Mouse (Mus musculus) Patski (cell line): ENCODE measurements around the gene Fndc10. TPM values are rescaled to one million over a fixed set of nuclear protein-coding genes. Genes with fewer than 3 reads are reported as not detected.

Experiments used
- ATAC-seq: fragments of 100-300 bp; one replicate; pipeline ENCODE4 v1.8.0; 2021
- CTCF ChIA-PET: fragments of 350-600 bp; sonication (Branson Sonifier 250); formaldehyde crosslinking; loops from one replicate; lab custom pipeline; 2022; ENCODE audit warnings: inconsistent platforms; lab: Charles Lee
- POLR2A ChIA-PET: fragments of 350-600 bp; sonication (Branson Sonifier 250); formaldehyde crosslinking; loops from one replicate; lab custom pipeline; 2022; ENCODE audit warnings: antibody characterized with exemption, inconsistent platforms; lab: Charles Lee
- DNase-seq: peaks from one replicate; pipeline ENCODE4 v3.0.0-alpha.2; 2011; ENCODE audit warnings: low read depth, low spot score
- H3K27me3 ChIP-seq: fragments of 371-371 bp; one replicate; pipeline ENCODE4 v1.5.1; 2021
- CTCF ChIP-seq: fragments of 100-300 bp; IDR thresholded peaks from one replicate; pipeline ENCODE4 v1.5.1; 2021
- in situ Hi-C: fragments of 300-500 bp; cut with MboI; formaldehyde crosslinking; loops from 3 replicates; pipeline ENCODE4 v1.11.1; 2018; ENCODE audit warnings: low pct_unique_long_range_greater_than_20kb, mixed read lengths
- polyA plus RNA-seq: library from polyadenylated mRNA; unstranded; gene quantifications from one replicate; pipeline ENCODE4 v1.2.3, GENCODE M21; 2021

Gene Fndc10
- polyA plus RNA-seq, 1 experiment from 2014 or later = 7.3 TPM

GRCm38 (mm10) chr4:155705592-155705929 lies 11.4 kb downstream of the Fndc10 start:
- ChIA-PET POLR2A (no interaction called here), CTCF (no interaction called here)
- no peak for TF ChIP-seq CTCF
- ATAC-seq = no peak
- H3K27me3 ChIP-seq = no peaks in the 10 kb centered on the region
- no peak for DNase-seq
- in situ Hi-C loops = no loop called here

DNA sequence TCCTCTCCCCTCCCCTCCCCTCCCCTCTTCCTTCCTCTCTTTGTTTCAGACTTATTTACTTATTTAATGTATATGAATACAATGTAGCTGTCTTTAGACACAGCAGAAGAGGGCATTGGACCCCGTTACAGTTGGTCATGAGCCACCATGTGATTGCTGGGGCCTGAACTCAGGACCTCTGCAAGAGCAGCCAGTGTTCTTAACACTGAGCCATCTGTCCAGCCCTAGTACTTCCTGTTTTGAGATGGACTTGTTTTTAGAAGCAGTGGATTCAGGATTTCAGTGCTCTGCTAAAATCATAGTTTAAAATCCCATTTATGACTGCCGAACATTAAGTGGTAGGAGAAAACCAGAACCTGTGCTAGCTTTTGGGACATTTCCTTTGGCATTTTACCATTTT lies 14.4 kb downstream of the Fndc10 start:
- H3K27me3 ChIP-seq = no peaks in the 10 kb centered on the region
- no peak for TF ChIP-seq CTCF
- in situ Hi-C loops = no loop called here
- DNase-seq (no peak), ATAC-seq (no peak)
- ChIA-PET CTCF (no interaction called here), POLR2A (no interaction called here)

DNA sequence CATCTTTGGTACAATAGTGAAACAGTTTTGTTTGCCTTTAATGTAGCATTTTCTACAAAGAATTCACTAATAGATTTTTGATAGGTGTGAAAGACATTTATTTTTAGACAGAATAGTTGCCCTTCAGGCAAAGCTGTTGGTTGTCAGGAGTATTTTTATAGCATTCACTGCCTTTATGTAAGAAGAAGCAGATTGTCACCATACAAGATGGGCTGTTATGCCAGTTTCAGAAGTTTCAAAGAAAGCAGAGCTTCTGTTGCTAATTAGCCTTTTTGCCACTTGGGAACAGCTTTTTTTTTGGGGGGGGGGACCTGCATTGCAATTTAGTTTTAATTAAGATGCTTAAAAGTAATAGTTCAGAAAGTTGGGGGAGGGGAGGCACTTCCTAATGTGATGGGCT lies 14.8 kb downstream of the Fndc10 start:
- ATAC-seq (no peak), DNase-seq (no peak)
- in situ Hi-C loops = no loop called here
- no peaks in the 10 kb centered on the region for H3K27me3 ChIP-seq
- ChIA-PET POLR2A (no interaction called here), CTCF (interaction anchor here (1.1 kb wide), 1 partner anchor 8 kb away, joined by 4 read pairs; no protein-coding TSS in a partner anchor)
- no peak for TF ChIP-seq CTCF

- DNase-seq (no peak), ATAC-seq (no peak)
- ChIA-PET POLR2A (no interaction called here), CTCF (interaction anchor here (0.9 to 2.2 kb wide), 3 partner anchors 8 to 25 kb away, joined by 3 to 12 read pairs (median 3); no protein-coding TSS in a partner anchor)
- in situ Hi-C loops = no loop called here
- TF ChIP-seq CTCF = no peak
- no peaks in the 10 kb centered on the region for H3K27me3 ChIP-seq
Measured at GRCm38 (mm10) chr4:155710521-155711252, 16.5 kb downstream of the Fndc10 start.

DNA sequence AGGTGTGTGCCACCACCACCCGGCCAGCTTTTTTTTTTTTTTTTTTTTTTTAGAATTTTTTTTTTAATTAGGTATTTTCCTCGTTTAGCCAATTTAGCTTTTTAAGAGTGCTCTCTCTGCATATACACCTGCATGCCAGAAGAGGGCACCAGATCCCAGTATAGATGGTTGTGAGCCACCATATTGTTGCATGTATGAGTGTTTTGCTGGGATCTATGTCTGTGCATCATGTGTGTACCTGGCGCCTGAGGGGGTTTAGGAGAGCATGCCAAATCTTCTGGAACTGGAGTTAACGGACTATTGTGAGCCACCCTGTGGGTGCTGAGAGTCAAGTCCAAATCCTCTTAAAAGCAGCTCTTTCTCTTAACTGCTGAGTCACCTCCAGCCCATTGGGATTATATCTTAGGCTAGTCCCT lies 27.5 kb downstream of the Fndc10 start:
- DNase-seq (no peak), ATAC-seq (no peak)
- CTCF ChIA-PET = interaction anchor here (0.9 to 2.4 kb wide), 6 partner anchors 10 to 55 kb away, joined by 3 to 12 read pairs (median 4); no protein-coding TSS in a partner anchor
- TF ChIP-seq CTCF = peak; percentile 41
- POLR2A ChIA-PET = no interaction called here
- H3K27me3 ChIP-seq = no peaks in the 10 kb centered on the region
- in situ Hi-C loops = no loop called here

- TF ChIP-seq CTCF = no peak
- CTCF ChIA-PET = no interaction called here
- H3K27me3 ChIP-seq = no peaks in the 10 kb centered on the region
- POLR2A ChIA-PET = no interaction called here
- in situ Hi-C loops = no loop called here
- ATAC-seq (no peak), DNase-seq (no peak)
Measured at GRCm38 (mm10) chr4:155727993-155728392, 33.9 kb downstream of the Fndc10 start.

DNA sequence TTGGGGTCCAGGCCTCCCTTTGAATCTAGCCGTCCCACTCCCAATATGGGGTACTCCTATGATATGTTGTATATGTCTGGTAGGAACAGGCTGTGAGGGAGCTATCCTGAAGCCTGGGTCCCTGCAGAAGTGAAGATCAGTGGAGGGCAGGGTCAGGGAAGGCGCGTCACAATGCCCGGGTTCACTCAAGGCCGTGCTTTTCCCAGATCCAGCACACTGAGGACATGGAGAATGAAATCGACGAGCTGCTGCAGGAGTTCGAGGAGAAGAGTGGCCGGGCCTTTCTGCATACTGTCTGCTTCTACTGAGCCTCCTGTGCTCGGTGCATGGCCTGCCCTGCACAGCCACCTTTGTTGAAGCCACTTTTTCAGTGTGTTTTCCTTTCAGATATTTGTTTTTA lies 39.1 kb downstream of the Fndc10 start:
- no peaks in the 10 kb centered on the region for H3K27me3 ChIP-seq
- no peak for TF ChIP-seq CTCF
- in situ Hi-C loops = no loop called here
- DNase-seq (no peak), ATAC-seq (no peak)
- POLR2A ChIA-PET = no interaction called here
- CTCF ChIA-PET = interaction anchor here (1.7 kb wide), 1 partner anchor 11 kb away, joined by 4 read pairs; no protein-coding TSS in a partner anchor

GRCm38 (mm10) chr4:155734350-155734941 lies 40.3 kb downstream of the Fndc10 start, which contains the start of gene Tmem240:
Gene Tmem240 (plus strand): TSS chr4:155734800.
- no peak for TF ChIP-seq CTCF
- in situ Hi-C loops = no loop called here
- DNase-seq = no peak
- H3K27me3 ChIP-seq = no peaks in the 10 kb centered on the region
- CTCF ChIA-PET = no interaction called here
- peak; percentile 76 for ATAC-seq
- POLR2A ChIA-PET = no interaction called here

DNA sequence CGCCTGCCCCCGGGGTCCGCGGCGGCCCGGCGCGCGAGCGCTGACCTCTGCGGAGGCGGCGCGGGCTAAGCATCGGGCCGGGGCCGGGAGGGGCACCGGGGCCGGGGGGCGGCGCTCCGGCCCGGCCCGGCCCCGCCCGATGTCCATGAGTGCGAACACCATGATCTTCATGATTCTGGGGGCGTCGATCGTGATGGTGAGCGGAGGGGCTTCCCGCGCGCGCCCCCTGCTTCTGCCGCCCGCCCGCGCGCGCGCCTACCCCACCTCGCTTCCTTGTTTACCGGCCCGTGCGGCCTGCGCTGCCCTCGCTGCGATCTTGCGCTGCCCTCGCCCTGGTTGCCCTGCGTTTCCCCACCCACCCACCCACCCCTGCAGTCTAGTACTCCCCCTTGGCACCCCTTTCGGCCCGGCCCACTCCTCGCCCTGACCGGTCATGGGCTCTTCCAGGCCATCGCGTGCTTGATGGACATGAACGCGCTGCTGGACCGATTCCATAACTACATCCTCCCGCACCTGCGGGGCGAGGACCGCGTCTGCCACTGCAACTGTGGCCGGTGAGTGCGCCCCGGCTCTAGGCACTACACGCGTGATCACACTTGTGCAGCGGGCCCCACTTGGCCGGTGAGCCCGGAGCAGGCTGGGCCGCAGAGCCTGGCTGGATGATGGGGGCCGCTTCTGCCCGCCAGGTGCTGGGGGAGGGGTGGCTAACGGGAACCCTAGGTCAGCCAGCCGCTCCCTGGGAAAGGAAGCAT lies 41.0 kb downstream of the Fndc10 start:
- in situ Hi-C loops = no loop called here
- TF ChIP-seq CTCF = no peak
- DNase-seq (no peak), ATAC-seq (peak; percentile 38)
- CTCF ChIA-PET = interaction anchor here (0.9 kb wide), 1 partner anchor 24 kb away, joined by 3 read pairs; no protein-coding TSS in a partner anchor
- no peaks in the 10 kb centered on the region for H3K27me3 ChIP-seq
- POLR2A ChIA-PET = no interaction called here

DNA sequence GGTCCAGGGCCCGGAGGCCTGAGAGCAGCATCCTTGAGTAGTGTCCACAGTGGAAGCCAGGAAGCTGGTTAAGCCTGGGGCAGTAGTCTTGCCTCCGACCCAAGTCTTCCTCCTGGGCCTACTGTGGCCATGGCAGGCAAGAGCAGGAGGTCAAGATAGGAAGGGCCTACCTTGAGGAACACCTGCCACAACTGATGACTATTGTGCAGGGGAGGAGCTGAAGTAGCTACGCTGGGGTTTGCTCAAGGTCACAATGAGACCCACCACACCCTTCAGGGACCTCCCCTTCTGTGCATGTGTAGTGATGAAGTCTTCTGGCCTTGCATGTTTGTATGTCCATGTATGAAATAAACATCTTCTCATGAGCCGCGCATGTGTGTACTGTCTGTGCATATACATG lies 41.6 kb downstream of the Fndc10 start:
- TF ChIP-seq CTCF = no peak
- CTCF ChIA-PET = interaction anchor here (0.9 kb wide), 1 partner anchor 25 kb away, joined by 3 read pairs; no protein-coding TSS in a partner anchor
- ATAC-seq = no peak
- no peaks in the 10 kb centered on the region for H3K27me3 ChIP-seq
- no peak for DNase-seq
- in situ Hi-C loops = no loop called here
- POLR2A ChIA-PET = no interaction called here

DNA sequence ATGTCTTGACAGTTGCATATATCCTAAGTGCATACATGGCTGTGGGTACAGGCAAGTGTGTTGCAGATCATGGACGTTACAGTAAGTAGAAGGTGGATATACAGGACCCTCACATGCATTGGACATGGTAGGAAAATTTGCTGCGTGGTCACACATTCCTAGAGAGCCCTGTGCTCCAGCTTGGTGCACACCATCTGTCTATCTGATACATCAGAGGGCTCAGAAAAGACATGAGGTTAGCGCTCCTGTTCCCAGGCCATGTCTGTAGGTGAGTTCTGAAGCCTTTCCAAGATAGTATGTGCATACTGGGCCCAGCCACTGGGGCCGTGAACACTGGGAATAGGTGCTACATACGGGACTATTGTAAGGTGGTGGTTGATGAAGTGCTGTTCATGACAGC lies 42.3 kb downstream of the Fndc10 start:
- ATAC-seq (no peak), DNase-seq (no peak)
- TF ChIP-seq CTCF = no peak
- CTCF ChIA-PET = interaction anchor here (0.9 kb wide), 1 partner anchor 26 kb away, joined by 3 read pairs; no protein-coding TSS in a partner anchor
- POLR2A ChIA-PET = no interaction called here
- H3K27me3 ChIP-seq = no peaks in the 10 kb centered on the region
- in situ Hi-C loops = no loop called here
